Comparison of ENCODE assay signal across 20 mouse cellular contexts in genomic region chr2:92253777-92254176, GRCm38 (mm10).
A peak's percentile ranks its signal among the peaks of the same experiment; 100 is the strongest.
DNase-seq lines count a peak whose midpoint lies in the region; ATAC-seq lines count a peak whose summit lies in the region.
"Had no signal": no experiment of that assay in that cellular context is flagged by ENCODE, and none has a peak within 500 bp of the region (broad histone marks: within the 10 kb centered on the region; RNA-seq: fewer than 3 reads in every experiment).

No protein-coding gene starts in this region.

- H3K4me3 ChIP-seq in limb, embryonic 10.5 days = no peak overlapping the region
- H3K4me3 ChIP-seq: heart, adult 2 months; lung, embryonic 15.5 days had no signal

- ATAC-seq in CD4-positive, CD25-positive, alpha-beta regulatory T cell, adult 4 months = no peak
- peak; percentile 74 for ATAC-seq in megakaryocyte, adult 5-6 weeks (ENCODE audit: poor library complexity, severe bottlenecking)
- ATAC-seq: hindbrain, embryonic 16.5 days; Patski had no signal

- no peaks in the 10 kb centered on the region for H3K27me3 ChIP-seq in limb, embryonic 10.5 days (ENCODE audit: low read depth, poor library complexity, severe bottlenecking)
- H3K27me3 ChIP-seq: lung, embryonic 15.5 days; Patski had no signal

- H3K9me3 ChIP-seq in limb, embryonic 10.5 days (replicated peaks) = no peaks in the 10 kb centered on the region
- H3K9me3 ChIP-seq: lung, embryonic 15.5 days had no signal

- peak; percentile 23 for DNase-seq in CD4-positive, CD25-positive, alpha-beta regulatory T cell, adult 2 months (ENCODE audit: low read depth, low spot score)
- peak; percentile 12 for DNase-seq in thymus, postnatal 25 days
- no peak for DNase-seq in thymus, adult 18-20 months
- DNase-seq in gastrocnemius, postnatal 4 days (ENCODE audit: low spot score in 2 of 2) = no peak
- DNase-seq in adrenal gland, postnatal 4 days (ENCODE audit: low spot score in 2 of 2) = no peak
- no peak for DNase-seq in limb, embryonic 10.5 days (ENCODE audit: low spot score)
- DNase-seq: adrenal gland, postnatal 25 days; cerebellum, adult 18-20 months; cerebellum, postnatal 25 days; heart, adult 2 months; heart, postnatal 4 days; kidney, adult 11 months; midbrain, embryonic 14.5 days; right cerebral cortex, postnatal 4 days had no signal

- WGBS in limb, embryonic 10.5 days = 93% methylated on average over 5 of the region's 5 CpGs

- H3K4me1 ChIP-seq in limb, embryonic 10.5 days = no peaks in the 10 kb centered on the region
- H3K4me1 ChIP-seq: lung, embryonic 15.5 days had no signal

- H3K27ac ChIP-seq in limb, embryonic 10.5 days = no peak overlapping the region
- H3K27ac ChIP-seq: heart, adult 2 months; liver, embryonic 14.5 days; lung, embryonic 15.5 days had no signal

- peaks cover 32% of the 10 kb centered on the region for H3K36me3 ChIP-seq in limb, embryonic 10.5 days
- H3K36me3 ChIP-seq: lung, embryonic 15.5 days had no signal

Comparison
In these comparisons a context has a peak if more than half of its experiments do, and no peak if none do; other contexts are left out.
1. DNase-seq: peak in CD4-positive, CD25-positive, alpha-beta regulatory T cell, adult 2 months (single experiment) and thymus, postnatal 25 days (single experiment); none in thymus, adult 18-20 months (0 of 2), gastrocnemius, postnatal 4 days (0 of 2), adrenal gland, postnatal 4 days (0 of 2) and limb, embryonic 10.5 days (single experiment).